ENCODE assay signal across 10 mouse cellular contexts in genomic region chr4:142447529-142447928, GRCm38 (mm10).
DNase-seq lines count a peak whose midpoint lies in the region; ATAC-seq lines count a peak whose summit lies in the region.
"Had no signal": no experiment of that assay in that cellular context is flagged by ENCODE, and none has a peak within 500 bp of the region (broad histone marks: within the 10 kb centered on the region; RNA-seq: fewer than 3 reads in every experiment).

No protein-coding gene starts in this region.

- H3K4me3 ChIP-seq in kidney, embryonic 15.5 days (replicated peaks): no peak overlapping the region
- H3K4me3 ChIP-seq in liver, embryonic 12.5 days: no peak overlapping the region
- no peak overlapping the region for H3K4me3 ChIP-seq in hindbrain, embryonic 13.5 days
- H3K4me3 ChIP-seq: neural tube, embryonic 12.5 days had no signal

- DNase-seq in kidney, adult 11 months: no peak
- peak; percentile 4 to 46 for DNase-seq in kidney, postnatal 25 days
- DNase-seq in lung, postnatal 14 days: peak; percentile 36
- no peak for DNase-seq in B cell, adult 2 months

- H3K27ac ChIP-seq in kidney, embryonic 15.5 days: no peak overlapping the region
- no peak overlapping the region for H3K27ac ChIP-seq in liver, embryonic 12.5 days
- no peak overlapping the region for H3K27ac ChIP-seq in hindbrain, embryonic 13.5 days
- H3K27ac ChIP-seq: neural tube, embryonic 12.5 days had no signal

- peaks cover 27% of the 10 kb centered on the region for H3K4me1 ChIP-seq in kidney, embryonic 15.5 days
- no peaks in the 10 kb centered on the region for H3K4me1 ChIP-seq in liver, embryonic 12.5 days
- H3K4me1 ChIP-seq in hindbrain, embryonic 13.5 days (replicated peaks): peaks cover 38% of the 10 kb centered on the region

- H3K27me3 ChIP-seq in kidney, embryonic 15.5 days: no peaks in the 10 kb centered on the region
- 0 out of 2 replicates have a peak, but pooled peaks cover 4% of the 10 kb centered on the region for H3K27me3 ChIP-seq in liver, embryonic 12.5 days (replicated peaks)
- H3K27me3 ChIP-seq in hindbrain, embryonic 13.5 days: no peaks in the 10 kb centered on the region

- H3K4me2 ChIP-seq in kidney, embryonic 15.5 days: no peak overlapping the region
- H3K4me2 ChIP-seq in liver, embryonic 12.5 days: no peak overlapping the region
- no peak overlapping the region for H3K4me2 ChIP-seq in hindbrain, embryonic 13.5 days
- H3K4me2 ChIP-seq: neural tube, embryonic 12.5 days had no signal

- no peaks in the 10 kb centered on the region for H3K36me3 ChIP-seq in kidney, embryonic 15.5 days
- H3K36me3 ChIP-seq in liver, embryonic 12.5 days: no peaks in the 10 kb centered on the region
- no peaks in the 10 kb centered on the region for H3K36me3 ChIP-seq in hindbrain, embryonic 13.5 days
- H3K36me3 ChIP-seq: G1E; neural tube, embryonic 12.5 days had no signal

- H3K9ac ChIP-seq in kidney, embryonic 15.5 days: no peak overlapping the region
- H3K9ac ChIP-seq in liver, embryonic 12.5 days: no peak overlapping the region
- H3K9ac ChIP-seq in hindbrain, embryonic 13.5 days: no peak overlapping the region
- H3K9ac ChIP-seq: neural tube, embryonic 12.5 days had no signal

- peak; percentile 88 for ATAC-seq in kidney, embryonic 15.5 days (replicated peaks; ENCODE audit: low FRiP score)
- ATAC-seq in frontal cortex, adult (ENCODE audit: low TSS enrichment): peak; percentile 96
- no peak for ATAC-seq in liver, embryonic 12.5 days
- ATAC-seq in hindbrain, embryonic 13.5 days (ENCODE audit: low FRiP score): no peak

- WGBS in kidney, embryonic 15.5 days: 41% methylated on average over 7 of the region's 7 CpGs
- 45% methylated on average over 7 of the region's 7 CpGs for WGBS in liver, embryonic 12.5 days (ENCODE audit: insufficient replicate concordance)
- WGBS in hindbrain, embryonic 13.5 days: 68% methylated on average over 7 of the region's 7 CpGs

- H3K9me3 ChIP-seq in kidney, embryonic 15.5 days (replicated peaks): no peaks in the 10 kb centered on the region
- H3K9me3 ChIP-seq in liver, embryonic 12.5 days (replicated peaks): no peaks in the 10 kb centered on the region
- H3K9me3 ChIP-seq in hindbrain, embryonic 13.5 days: no peaks in the 10 kb centered on the region
- H3K9me3 ChIP-seq: neural tube, embryonic 12.5 days had no signal

Comparison
In these comparisons a context has a peak if more than half of its experiments do, and no peak if none do; other contexts are left out.
1. DNase-seq: peak in kidney, postnatal 25 days (2 of 2) and lung, postnatal 14 days (single experiment); none in kidney, adult 11 months (single experiment) and B cell, adult 2 months (0 of 2).
2. ATAC-seq: peak in kidney, embryonic 15.5 days (single experiment) and frontal cortex, adult (single experiment); none in liver, embryonic 12.5 days (single experiment) and hindbrain, embryonic 13.5 days (single experiment).